In genomic region chr2:172905057-172905456, GRCm38 (mm10) we compare ENCODE assay signal across 25 mouse cellular contexts. TPM values are rescaled to one million over a fixed set of nuclear protein-coding genes. Genes with fewer than 3 reads are reported as not detected.
DNase-seq lines count a peak whose midpoint lies in the region; ATAC-seq and TF ChIP-seq lines count a peak whose summit lies in the region.
"Had no signal": no experiment of that assay in that cellular context is flagged by ENCODE, and none has a peak within 500 bp of the region (broad histone marks: within the 10 kb centered on the region; RNA-seq: fewer than 3 reads in every experiment).

No protein-coding gene starts in this region.

- H3K4me3 ChIP-seq in liver, postnatal 0 days (ENCODE audit: low read depth, low read length): no peak overlapping the region
- no peak overlapping the region for H3K4me3 ChIP-seq in intestine, postnatal 0 days (ENCODE audit: low read depth, low read length)
- no peak overlapping the region for H3K4me3 ChIP-seq in liver, embryonic 16.5 days (ENCODE audit: low read depth, low read length)
- H3K4me3 ChIP-seq: embryonic facial prominence, embryonic 13.5 days; erythroblast, embryonic 14.5 days; forebrain, embryonic 13.5 days; limb, embryonic 15.5 days; neural tube, embryonic 15.5 days had no signal

- 40% methylated on average over 5 of the region's 5 CpGs for WGBS in liver, postnatal 0 days (ENCODE audit: insufficient replicate concordance)
- WGBS in intestine, postnatal 0 days: 47% methylated on average over 5 of the region's 5 CpGs
- 23% methylated on average over 5 of the region's 5 CpGs for WGBS in liver, embryonic 16.5 days (ENCODE audit: insufficient replicate concordance)

- H3K4me2 ChIP-seq in liver, postnatal 0 days (ENCODE audit: low read depth, low read length): no peak overlapping the region
- no peak overlapping the region for H3K4me2 ChIP-seq in intestine, postnatal 0 days (replicated peaks; ENCODE audit: low read depth)
- no peak overlapping the region for H3K4me2 ChIP-seq in liver, embryonic 16.5 days (ENCODE audit: low read depth, low read length)
- H3K4me2 ChIP-seq: embryonic facial prominence, embryonic 13.5 days; forebrain, embryonic 13.5 days; hindbrain, embryonic 14.5 days; limb, embryonic 15.5 days; midbrain, embryonic 11.5 days; neural tube, embryonic 15.5 days had no signal

- peaks cover 12% of the 10 kb centered on the region for H3K4me1 ChIP-seq in liver, postnatal 0 days (ENCODE audit: insufficient read depth)
- H3K4me1 ChIP-seq in intestine, postnatal 0 days (replicated peaks; ENCODE audit: control insufficient read depth, insufficient read depth, low read length): peaks cover 15% of the 10 kb centered on the region
- H3K4me1 ChIP-seq in liver, embryonic 16.5 days (ENCODE audit: control insufficient read depth, low read depth, low read length): peaks cover 3% of the 10 kb centered on the region; the same call in 1 of the 2 replicates

- H3K36me3 ChIP-seq in liver, postnatal 0 days (replicated peaks; ENCODE audit: insufficient read depth, low read length): no peaks in the 10 kb centered on the region
- H3K36me3 ChIP-seq in intestine, postnatal 0 days (ENCODE audit: control insufficient read depth, insufficient read depth): no peaks in the 10 kb centered on the region
- no peaks in the 10 kb centered on the region for H3K36me3 ChIP-seq in liver, embryonic 16.5 days (ENCODE audit: control insufficient read depth, insufficient read depth)
- H3K36me3 ChIP-seq: limb, embryonic 15.5 days; neural tube, embryonic 15.5 days had no signal

- no peak for TF ChIP-seq EP300 in liver, postnatal 0 days (IDR thresholded peaks at IDR 0.05; ENCODE audit: low read depth)

- no peak for TF ChIP-seq CTCF in liver, postnatal 0 days (IDR thresholded peaks at IDR 0.05; ENCODE audit: low read depth)
- peak; percentile 35 for TF ChIP-seq CTCF in intestine, postnatal 0 days (IDR thresholded peaks at IDR 0.05; ENCODE audit: low read depth)

- no peak for ATAC-seq in liver, postnatal 0 days
- no peak; the same call in 1 of the 2 replicates for ATAC-seq in intestine, postnatal 0 days
- 0 out of 2 replicates have a peak, but pooled peaks have one; percentile 22 for ATAC-seq in liver, embryonic 16.5 days (ENCODE audit: low read depth)
- ATAC-seq: forebrain, embryonic 13.5 days; inflammation-experienced regulatory T-cells, adult 6 months had no signal

- H3K9me3 ChIP-seq in liver, postnatal 0 days (ENCODE audit: low read length): no peaks in the 10 kb centered on the region
- no peaks in the 10 kb centered on the region for H3K9me3 ChIP-seq in intestine, postnatal 0 days (ENCODE audit: control insufficient read depth)
- H3K9me3 ChIP-seq in liver, embryonic 16.5 days (replicated peaks; ENCODE audit: control insufficient read depth, low read length): no peaks in the 10 kb centered on the region
- H3K9me3 ChIP-seq: embryonic facial prominence, embryonic 13.5 days; forebrain, embryonic 13.5 days; limb, embryonic 15.5 days; neural tube, embryonic 15.5 days had no signal

- no peak overlapping the region for H3K27ac ChIP-seq in liver, postnatal 0 days (ENCODE audit: low read depth)
- peak overlapping the region; percentile 83 for H3K27ac ChIP-seq in intestine, postnatal 0 days (ENCODE audit: low read depth, low read length)
- no peak overlapping the region for H3K27ac ChIP-seq in liver, embryonic 16.5 days (ENCODE audit: low read length)
- H3K27ac ChIP-seq: embryonic facial prominence, embryonic 13.5 days; forebrain, embryonic 13.5 days; hindbrain, embryonic 14.5 days; limb, embryonic 15.5 days; neural tube, embryonic 15.5 days; stomach, postnatal 0 days had no signal

- DNase-seq in liver: peak; percentile 34
- DNase-seq in liver, postnatal 0 days: no peak
- no peak for DNase-seq in cerebellum, postnatal 14 days
- DNase-seq in adrenal gland, postnatal 36 days: no peak
- DNase-seq in ovary, postnatal 14 days (ENCODE audit: low spot score): no peak
- DNase-seq: adrenal gland, postnatal 25 days; cerebellum, adult 18-20 months; cerebellum, postnatal 25 days; embryo, embryonic 11 days; heart, postnatal 36 days; kidney, adult 9 months; kidney, postnatal 14 days; lung, postnatal 4 days; thymus, adult 2 months had no signal

- no peaks in the 10 kb centered on the region for H3K27me3 ChIP-seq in liver, postnatal 0 days (ENCODE audit: insufficient read depth, low read length)
- H3K27me3 ChIP-seq in intestine, postnatal 0 days (replicated peaks; ENCODE audit: control insufficient read depth, insufficient read depth, low read length): no peaks in the 10 kb centered on the region
- H3K27me3 ChIP-seq in liver, embryonic 16.5 days (ENCODE audit: control insufficient read depth, insufficient read depth, low read depth, low read length): no peaks in the 10 kb centered on the region
- H3K27me3 ChIP-seq: embryonic facial prominence, embryonic 13.5 days; forebrain, embryonic 13.5 days; limb, embryonic 15.5 days; neural tube, embryonic 15.5 days had no signal

- H3K9ac ChIP-seq in liver, postnatal 0 days (replicated peaks): no peak overlapping the region
- H3K9ac ChIP-seq in intestine, postnatal 0 days (ENCODE audit: low read depth, low read length): 0 out of 2 replicates have a peak overlapping the region, but pooled peaks have one; percentile 7
- H3K9ac ChIP-seq in liver, embryonic 16.5 days (ENCODE audit: low read depth, low read length): no peak overlapping the region
- H3K9ac ChIP-seq: forebrain, embryonic 13.5 days; hindbrain, embryonic 14.5 days; limb, embryonic 15.5 days; neural tube, embryonic 15.5 days had no signal

RNA-seq across cellular contexts. Expression of gene Bmp7, which starts 35.1 kb away (rescaled TPM):
- polyA plus RNA-seq in liver, postnatal 0 days (2015; fragmentation: Nextera tagmentation; extraction: Ambion mirVana): 0.32 and 0.49 TPM in 2 replicates
- polyA plus RNA-seq in intestine, postnatal 0 days (2015; fragmentation: Nextera tagmentation; extraction: Ambion mirVana): 37.6 and 41.1 TPM in 2 replicates
- 1.8 and 2.7 TPM in 2 replicates for polyA plus RNA-seq in liver, embryonic 16.5 days (2015; fragmentation: Nextera tagmentation; extraction: Ambion mirVana)
- total RNA-seq in adrenal gland, postnatal 36 days (2021): 10 to 100 TPM; 30.1 to 68.2 TPM
- polyA plus RNA-seq: erythroblast, embryonic 14.5 days had no signal

Comparison
In these comparisons a context has a peak if more than half of its experiments do, and no peak if none do; other contexts are left out.
1. RNA of gene Bmp7, which starts 35.1 kb away (polyA plus RNA-seq): 37.6 to 41.1 TPM in intestine, postnatal 0 days; 1.8 to 2.7 TPM in liver, embryonic 16.5 days and 0.32 to 0.49 TPM in liver, postnatal 0 days; every median in the first group is over 10 times any median in the second.